ENCODE assay signal across 9 mouse cellular contexts in genomic region chr10:81473003-81473451, GRCm38 (mm10). TPM values are rescaled to one million over a fixed set of nuclear protein-coding genes. Genes with fewer than 3 reads are reported as not detected.
DNase-seq lines count a peak whose midpoint lies in the region; ATAC-seq and TF ChIP-seq lines count a peak whose summit lies in the region.
"Had no signal": no experiment of that assay in that cellular context is flagged by ENCODE, and none has a peak within 500 bp of the region (broad histone marks: within the 10 kb centered on the region; RNA-seq: fewer than 3 reads in every experiment).

No protein-coding gene starts in this region.

- TF ChIP-seq CTCF in thymus, adult 2 months (IDR thresholded peaks at IDR 0.05; ENCODE audit: borderline replicate concordance, control insufficient read depth, extremely low read depth, insufficient read depth, low read length, poor library complexity) = no peak
- TF ChIP-seq CTCF in stomach, postnatal 0 days (IDR thresholded peaks at IDR 0.05; ENCODE audit: low read depth) = no peak

- H3K27me3 ChIP-seq in thymus, adult 2 months (ENCODE audit: control insufficient read depth, insufficient read depth, low read length) = peaks cover 10% of the 10 kb centered on the region
- peaks cover 4% of the 10 kb centered on the region; the same call in 1 of the 2 replicates for H3K27me3 ChIP-seq in stomach, postnatal 0 days (ENCODE audit: control insufficient read depth, insufficient read depth, low read length)
- peaks cover 82% of the 10 kb centered on the region for H3K27me3 ChIP-seq in liver, embryonic 11.5 days (replicated peaks; ENCODE audit: control insufficient read depth, insufficient read depth, low read length)

- H3K36me3 ChIP-seq in thymus, adult 2 months (ENCODE audit: control insufficient read depth, insufficient read depth, low read length) = no peaks in the 10 kb centered on the region
- no peaks in the 10 kb centered on the region for H3K36me3 ChIP-seq in stomach, postnatal 0 days (ENCODE audit: control insufficient read depth, insufficient read depth, low read length)
- H3K36me3 ChIP-seq in liver, embryonic 11.5 days (ENCODE audit: control insufficient read depth, insufficient read depth, low read length) = no peaks in the 10 kb centered on the region
- H3K36me3 ChIP-seq: heart, embryonic 13.5 days had no signal

- H3K27ac ChIP-seq in thymus, adult 2 months (ENCODE audit: control insufficient read depth, insufficient read depth, low read length) = no peak overlapping the region
- H3K27ac ChIP-seq in stomach, postnatal 0 days (replicated peaks) = no peak overlapping the region
- H3K27ac ChIP-seq in liver, embryonic 11.5 days (ENCODE audit: low read depth, low read length) = no peak overlapping the region
- H3K27ac ChIP-seq: heart, embryonic 13.5 days had no signal

- H3K4me2 ChIP-seq in stomach, postnatal 0 days (replicated peaks; ENCODE audit: low read depth) = no peak overlapping the region
- no peak overlapping the region for H3K4me2 ChIP-seq in liver, embryonic 11.5 days
- H3K4me2 ChIP-seq: heart, embryonic 13.5 days had no signal

- peak; percentile 47 for DNase-seq in thymus, adult 2 months
- DNase-seq in thymus, adult 18-20 months = no peak
- peak; percentile 91 to 95 for DNase-seq in frontal cortex, adult 2 months (ENCODE audit: extremely low spot score in 1 of 2, low spot score in 1 of 2)
- peak; percentile 88 to 89 for DNase-seq in left cerebral cortex, postnatal 10 days (ENCODE audit: extremely low spot score in 1 of 2, low spot score in 2 of 2)
- DNase-seq in retina, postnatal 1 day = peak; percentile 84
- DNase-seq in spleen, postnatal 4 days (ENCODE audit: low spot score in 2 of 2) = no peak
- no peak for DNase-seq in stomach, postnatal 0 days (ENCODE audit: low spot score)
- no peak for DNase-seq in liver, embryonic 11.5 days (ENCODE audit: low spot score)

- no peak overlapping the region for H3K4me3 ChIP-seq in thymus, adult 2 months (ENCODE audit: control insufficient read depth, insufficient read depth, low read length)
- H3K4me3 ChIP-seq in stomach, postnatal 0 days (ENCODE audit: low read depth, low read length) = no peak overlapping the region
- H3K4me3 ChIP-seq in liver, embryonic 11.5 days (ENCODE audit: low read depth, low read length) = no peak overlapping the region
- H3K4me3 ChIP-seq: heart, embryonic 13.5 days had no signal

- TF ChIP-seq EP300 in stomach, postnatal 0 days (optimal IDR thresholded peaks at IDR 0.05) = no peak

- no peak overlapping the region for H3K9ac ChIP-seq in stomach, postnatal 0 days (ENCODE audit: low read length)
- no peak overlapping the region for H3K9ac ChIP-seq in liver, embryonic 11.5 days (ENCODE audit: low read depth, low read length)
- H3K9ac ChIP-seq: heart, embryonic 13.5 days had no signal

- no peak for TF ChIP-seq POLR2A in thymus, adult 2 months (IDR thresholded peaks at IDR 0.05; ENCODE audit: control insufficient read depth, extremely low read depth, insufficient read depth, low read length, poor library complexity)

- intact Hi-C loops in left cerebral cortex, postnatal 10 days (cut with DNase I) = no loop called here

- ATAC-seq in stomach, postnatal 0 days (ENCODE audit: low FRiP score, low TSS enrichment) = no peak
- no peak for ATAC-seq in liver, embryonic 11.5 days (replicated peaks; ENCODE audit: low FRiP score)

- 4% methylated on average over 22 of the region's 22 CpGs for WGBS in thymus, adult 2 months
- 3% methylated on average over 19 of the region's 22 CpGs for WGBS in stomach, postnatal 0 days
- 4% methylated on average over 22 of the region's 22 CpGs for WGBS in liver, embryonic 11.5 days

- no peaks in the 10 kb centered on the region for H3K9me3 ChIP-seq in stomach, postnatal 0 days (ENCODE audit: control insufficient read depth, low read length)
- H3K9me3 ChIP-seq in liver, embryonic 11.5 days (ENCODE audit: control insufficient read depth, low read length) = no peaks in the 10 kb centered on the region
- H3K9me3 ChIP-seq: heart, embryonic 13.5 days had no signal

- peaks cover 16% of the 10 kb centered on the region for H3K4me1 ChIP-seq in thymus, adult 2 months (replicated peaks; ENCODE audit: control insufficient read depth, insufficient read depth, low read length)
- H3K4me1 ChIP-seq in stomach, postnatal 0 days (replicated peaks; ENCODE audit: control insufficient read depth, insufficient read depth) = no peaks in the 10 kb centered on the region
- no peaks in the 10 kb centered on the region for H3K4me1 ChIP-seq in liver, embryonic 11.5 days (replicated peaks; ENCODE audit: control insufficient read depth, insufficient read depth, low read length)

RNA-seq across cellular contexts. Expression of gene Celf5, which starts 9.5 kb away (rescaled TPM):
- polyA plus RNA-seq in thymus, adult 2 months (2012; rRNA removed) = 4.3 and 5.1 TPM in 2 replicates
- polyA plus RNA-seq in frontal cortex, adult 2 months (2012; rRNA removed) = 345 and 388 TPM in 2 replicates
- 100 to 1,000 TPM; 287 to 297 TPM for total RNA-seq in left cerebral cortex, postnatal 10 days (2021)
- 0.62 TPM in 2 replicates for polyA plus RNA-seq in stomach, postnatal 0 days (2015; fragmentation: Nextera tagmentation; extraction: Ambion mirVana)
- polyA plus RNA-seq in liver, embryonic 11.5 days (2014; fragmentation: Nextera tagmentation; extraction: Ambion mirVana) = 0.12 TPM in 1 of 2 replicates, not detected in the other

RNA-seq across cellular contexts. Expression of gene Nfic, which starts 17.6 kb away (rescaled TPM):
- polyA plus RNA-seq in thymus, adult 2 months (2012; rRNA removed) = 26.3 and 26.7 TPM in 2 replicates
- 39.6 and 47.7 TPM in 2 replicates for polyA plus RNA-seq in frontal cortex, adult 2 months (2012; rRNA removed)
- total RNA-seq in left cerebral cortex, postnatal 10 days (2021) = 10 to 100 TPM; 40.7 to 44.6 TPM
- 40.4 and 42.4 TPM in 2 replicates for polyA plus RNA-seq in stomach, postnatal 0 days (2015; fragmentation: Nextera tagmentation; extraction: Ambion mirVana)
- 15.4 and 21.4 TPM in 2 replicates for polyA plus RNA-seq in liver, embryonic 11.5 days (2014; fragmentation: Nextera tagmentation; extraction: Ambion mirVana)

RNA-seq across cellular contexts. Expression of gene Ncln, which starts 23.2 kb away (rescaled TPM):
- polyA plus RNA-seq in thymus, adult 2 months (2012; rRNA removed) = 332 and 337 TPM in 2 replicates
- 120 and 134 TPM in 2 replicates for polyA plus RNA-seq in frontal cortex, adult 2 months (2012; rRNA removed)
- 100 to 1,000 TPM in 1 of 2 experiments, 10 to 100 TPM in 1; 94.8 to 102 TPM for total RNA-seq in left cerebral cortex, postnatal 10 days (2021)
- 37.0 and 38.3 TPM in 2 replicates for polyA plus RNA-seq in stomach, postnatal 0 days (2015; fragmentation: Nextera tagmentation; extraction: Ambion mirVana)
- polyA plus RNA-seq in liver, embryonic 11.5 days (2014; fragmentation: Nextera tagmentation; extraction: Ambion mirVana) = 92.2 and 97.9 TPM in 2 replicates

RNA-seq across cellular contexts. Expression of gene S1pr4, which starts 26.9 kb away (rescaled TPM):
- polyA plus RNA-seq in thymus, adult 2 months (2012; rRNA removed) = 84.3 and 87.2 TPM in 2 replicates
- polyA plus RNA-seq in frontal cortex, adult 2 months (2012; rRNA removed) = 0.94 and 1.1 TPM in 2 replicates
- under 1 TPM; 0.18 to 0.28 TPM for total RNA-seq in left cerebral cortex, postnatal 10 days (2021)
- polyA plus RNA-seq in stomach, postnatal 0 days (2015; fragmentation: Nextera tagmentation; extraction: Ambion mirVana) = 1.0 and 1.5 TPM in 2 replicates
- polyA plus RNA-seq in liver, embryonic 11.5 days (2014; fragmentation: Nextera tagmentation; extraction: Ambion mirVana) = 4.5 and 4.6 TPM in 2 replicates

RNA-seq across cellular contexts. Expression of gene Gna15, which starts 51.0 kb away (rescaled TPM):
- polyA plus RNA-seq in thymus, adult 2 months (2012; rRNA removed) = 9.5 and 10.6 TPM in 2 replicates
- polyA plus RNA-seq in frontal cortex, adult 2 months (2012; rRNA removed) = 2.9 and 3.7 TPM in 2 replicates
- 1 to 10 TPM; 2.3 to 2.9 TPM for total RNA-seq in left cerebral cortex, postnatal 10 days (2021)
- polyA plus RNA-seq in stomach, postnatal 0 days (2015; fragmentation: Nextera tagmentation; extraction: Ambion mirVana) = 9.8 and 10.1 TPM in 2 replicates
- polyA plus RNA-seq in liver, embryonic 11.5 days (2014; fragmentation: Nextera tagmentation; extraction: Ambion mirVana) = 10.1 and 11.3 TPM in 2 replicates

Comparison
In these comparisons a context has a peak if more than half of its experiments do, and no peak if none do; other contexts are left out.
1. DNase-seq: peak in thymus, adult 2 months (single experiment), frontal cortex, adult 2 months (2 of 2), left cerebral cortex, postnatal 10 days (2 of 2) and retina, postnatal 1 day (single experiment); none in thymus, adult 18-20 months (0 of 2), spleen, postnatal 4 days (0 of 2), stomach, postnatal 0 days (single experiment) and liver, embryonic 11.5 days (single experiment).
2. RNA of gene Celf5, which starts 9.5 kb away (polyA plus RNA-seq): 345 to 388 TPM in frontal cortex, adult 2 months; 4.3 to 5.1 TPM in thymus, adult 2 months, 0.62 TPM in stomach, postnatal 0 days and 0.12 TPM in liver, embryonic 11.5 days; every median in the first group is over 10 times any median in the second.